Mouse (Mus musculus) thymus, adult 2 months (tissue): ENCODE data around the gene Taok3. TPM values are rescaled to one million over a fixed set of nuclear protein-coding genes. Genes with fewer than 3 reads are reported as not detected.
"Not testable (repeated sequence)": the region's sequence is repeated elsewhere in the genome, so short reads cannot be mapped to it uniquely, and the experiment has no call there.

Source experiments
- DNase-seq: peaks from one replicate; pipeline ENCODE4 v3.0.0; 2021
- H3K27ac ChIP-seq: fragments of 200-500 bp; 2 replicates; pipeline ENCODE4 v1.5.1; 2012; ENCODE audit warnings: low read length, control low read depth; ENCODE audit not compliant: control insufficient read depth, insufficient read depth
- H3K27me3 ChIP-seq: fragments of 200-500 bp; 2 replicates; pipeline ENCODE4 v1.6.1; 2012; ENCODE audit warnings: mild to moderate bottlenecking, low read length, moderate library complexity, mixed read lengths; ENCODE audit not compliant: control insufficient read depth, insufficient read depth
- H3K36me3 ChIP-seq: fragments of 200-500 bp; 2 replicates; pipeline ENCODE4 v1.6.1; 2012; ENCODE audit warnings: mild to moderate bottlenecking, low read length, moderate library complexity; ENCODE audit not compliant: control insufficient read depth, insufficient read depth
- H3K4me1 ChIP-seq: fragments of 200-500 bp; replicated peaks from 2 replicates; pipeline ENCODE4 v1.6.1; 2012; ENCODE audit warnings: low read length; ENCODE audit not compliant: control insufficient read depth, insufficient read depth
- H3K4me3 ChIP-seq: fragments of 200-500 bp; 2 replicates; pipeline ENCODE4 v1.5.1; 2012; ENCODE audit warnings: mild to moderate bottlenecking, low read length, control low read depth, moderate library complexity; ENCODE audit not compliant: control insufficient read depth, insufficient read depth
- CTCF ChIP-seq: fragments of 200-500 bp; IDR thresholded peaks from 2 replicates; pipeline ENCODE4 v1.5.1; 2012; ENCODE audit warnings: mild to moderate bottlenecking, control low read depth, low read length, moderate library complexity, borderline replicate concordance; ENCODE audit not compliant: control insufficient read depth, poor library complexity, insufficient read depth; ENCODE audit errors: extremely low read depth
- POLR2A ChIP-seq: fragments of 200-500 bp; IDR thresholded peaks from 2 replicates; pipeline ENCODE4 v1.6.1; 2012; ENCODE audit warnings: mild to moderate bottlenecking, low read length, control low read depth, moderate library complexity; ENCODE audit not compliant: control insufficient read depth, poor library complexity, insufficient read depth; ENCODE audit errors: extremely low read depth
- WGBS: fragments of 180-500 bp; shearing (Covaris S2); methylation state at CpG from one replicate; pipeline ENCODE4 v1.1.7; 2018; 5-methylcytosine and 5-hydroxymethylcytosine counted together
- polyA plus RNA-seq: library from polyadenylated mRNA; depleted of rRNA; stranded (reverse); fragments of >200 nt; gene quantifications from 2 replicates; pipeline ENCODE4 v1.2.3, GENCODE M21; 2012

The Taok3 gene
- polyA plus RNA-seq, 1 experiment: 43.5 TPM

- peaks cover 9% of the 10 kb centered on the region for H3K4me1 ChIP-seq
- no peaks in the 10 kb centered on the region for H3K27me3 ChIP-seq
- TF ChIP-seq POLR2A (no peak), CTCF (no peak)
- H3K27ac ChIP-seq: no peak overlapping the region
- no peaks in the 10 kb centered on the region for H3K36me3 ChIP-seq
- no peak for DNase-seq
- no peak overlapping the region for H3K4me3 ChIP-seq
These were observed 169.7 kb downstream of the Taok3 start for GRCm38 (mm10) chr5:117289646-117290045.

DNA sequence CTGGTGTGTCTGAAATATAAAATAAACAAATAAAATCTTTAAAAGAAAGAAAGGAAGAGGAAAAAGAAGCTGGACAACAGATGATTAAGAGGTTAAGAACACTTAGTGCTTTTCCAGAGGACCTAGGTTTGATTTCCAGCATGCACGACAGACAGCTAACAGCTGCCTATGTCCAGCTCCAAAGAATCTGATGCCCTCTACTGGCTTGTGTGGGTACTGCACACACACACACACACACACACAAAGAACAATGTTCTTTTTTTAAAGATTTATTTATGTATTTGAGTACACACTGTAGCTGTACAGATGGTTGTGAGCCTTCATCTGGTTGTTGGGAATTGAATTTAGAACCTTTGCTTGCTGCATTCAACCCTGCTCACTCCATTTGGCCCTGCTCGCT lies 170.2 kb downstream of the Taok3 start:
- DNase-seq: no peak
- H3K27ac ChIP-seq: no peak overlapping the region
- H3K27me3 ChIP-seq: no peaks in the 10 kb centered on the region
- TF ChIP-seq CTCF (no peak), POLR2A (no peak)
- H3K4me1 ChIP-seq: peaks cover 9% of the 10 kb centered on the region
- no peaks in the 10 kb centered on the region for H3K36me3 ChIP-seq
- H3K4me3 ChIP-seq: no peak overlapping the region
- WGBS: 99% methylated on average over 2 of the region's 2 CpGs

GRCm38 (mm10) chr5:117291312-117291711 lies 171.4 kb downstream of the Taok3 start:
- H3K27ac ChIP-seq: no peak overlapping the region
- TF ChIP-seq POLR2A (no peak), CTCF (no peak)
- H3K36me3 ChIP-seq: no peaks in the 10 kb centered on the region
- no peak overlapping the region for H3K4me3 ChIP-seq
- 91% methylated on average over 3 of the region's 3 CpGs for WGBS
- no peaks in the 10 kb centered on the region for H3K27me3 ChIP-seq
- peaks cover 9% of the 10 kb centered on the region for H3K4me1 ChIP-seq
- no peak for DNase-seq

DNA sequence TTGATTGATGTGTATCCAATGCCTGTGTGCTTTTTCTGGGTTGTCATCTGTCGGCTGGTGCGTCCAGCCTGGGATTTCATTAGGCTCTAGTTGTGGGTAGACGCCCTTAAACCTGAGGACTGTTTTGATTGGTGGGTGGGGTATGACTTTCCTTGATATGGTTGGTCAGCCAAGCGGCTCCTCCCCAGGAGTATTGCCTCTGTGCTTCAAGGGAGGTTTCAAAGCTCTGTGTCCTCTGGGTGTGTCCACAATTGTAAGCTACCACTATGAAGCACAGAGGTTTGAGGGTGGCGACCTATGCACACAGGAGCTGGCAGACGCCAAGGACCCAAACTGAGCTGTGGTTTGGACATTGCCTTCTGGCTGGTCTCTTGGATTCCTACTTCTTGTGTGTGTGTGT lies 172.6 kb downstream of the Taok3 start:
- no peaks in the 10 kb centered on the region for H3K27me3 ChIP-seq
- 83% methylated on average over 6 of the region's 6 CpGs for WGBS
- no peak overlapping the region for H3K27ac ChIP-seq
- TF ChIP-seq POLR2A (no peak), CTCF (no peak)
- no peak for DNase-seq
- H3K4me3 ChIP-seq: no peak overlapping the region
- peaks cover 5% of the 10 kb centered on the region for H3K4me1 ChIP-seq
- H3K36me3 ChIP-seq: no peaks in the 10 kb centered on the region

- WGBS: 82% methylated on average over 3 of the region's 3 CpGs
- DNase-seq: not testable (repeated sequence)
These were observed 173.8 kb downstream of the Taok3 start for GRCm38 (mm10) chr5:117293776-117294175.

DNA sequence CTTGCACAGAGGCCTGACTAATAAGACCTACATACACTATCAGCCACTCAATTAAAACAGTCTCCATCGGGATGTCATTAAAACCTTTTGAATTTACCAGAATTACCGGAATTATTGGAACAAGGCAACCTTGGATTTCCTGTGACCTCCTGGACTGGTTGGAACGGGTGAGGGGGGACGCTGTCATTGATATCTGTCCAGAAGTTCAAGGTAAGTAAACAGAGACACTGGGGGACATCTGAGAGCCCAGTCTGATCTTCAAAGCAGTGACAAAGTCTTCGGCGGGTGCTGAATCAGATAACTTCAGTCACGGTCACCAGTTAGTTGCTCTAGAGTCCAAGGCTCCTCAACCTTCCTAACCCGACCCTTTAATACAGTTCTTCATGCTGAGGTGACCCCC lies 175.1 kb downstream of the Taok3 start:
- Histone ChIP-seq H3K36me3 (no peaks in the 10 kb centered on the region), H3K27me3 (no peaks in the 10 kb centered on the region), H3K4me1 (no peaks in the 10 kb centered on the region), H3K4me3 (no peak overlapping the region), H3K27ac (no peak overlapping the region)
- no peak for DNase-seq
- TF ChIP-seq CTCF: no peak
- no peak for TF ChIP-seq POLR2A
- WGBS: 96% methylated on average over 8 of the region's 8 CpGs

More at GRCm38 (mm10) chr5:117293776-117294175, 173.8 kb downstream of the Taok3 start:
- not testable (repeated sequence) for H3K4me1 ChIP-seq, H3K4me3 ChIP-seq, H3K27me3 ChIP-seq, H3K36me3 ChIP-seq, H3K27ac ChIP-seq

DNA sequence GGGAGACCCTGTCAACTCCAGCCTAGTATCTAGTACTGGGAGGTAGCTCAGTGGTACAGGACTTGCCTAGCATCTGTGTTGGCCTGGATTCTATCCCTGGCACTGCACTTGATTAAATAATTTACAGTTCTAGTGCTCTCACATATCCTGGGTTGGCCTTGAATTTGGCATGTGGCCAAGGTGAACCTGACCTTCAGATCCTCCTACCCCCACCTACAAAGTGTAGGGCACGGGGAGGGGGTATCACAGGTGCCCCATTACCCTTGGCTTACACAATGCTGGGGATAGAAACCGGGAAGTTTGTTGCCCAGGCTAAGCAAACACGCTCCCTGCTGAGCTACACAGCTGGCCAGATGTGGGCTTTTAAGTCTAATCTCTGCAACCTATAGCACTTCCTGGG lies 183.0 kb downstream of the Taok3 start:
- WGBS: 88% methylated on average over 3 of the region's 3 CpGs
- Histone ChIP-seq H3K27ac (no peak overlapping the region), H3K4me1 (no peaks in the 10 kb centered on the region), H3K27me3 (no peaks in the 10 kb centered on the region), H3K4me3 (no peak overlapping the region), H3K36me3 (no peaks in the 10 kb centered on the region)
- no peak for DNase-seq
- TF ChIP-seq CTCF: no peak
- no peak for TF ChIP-seq POLR2A
